Mouse (Mus musculus): ENCODE results near the gene Dock3.

DNA sequence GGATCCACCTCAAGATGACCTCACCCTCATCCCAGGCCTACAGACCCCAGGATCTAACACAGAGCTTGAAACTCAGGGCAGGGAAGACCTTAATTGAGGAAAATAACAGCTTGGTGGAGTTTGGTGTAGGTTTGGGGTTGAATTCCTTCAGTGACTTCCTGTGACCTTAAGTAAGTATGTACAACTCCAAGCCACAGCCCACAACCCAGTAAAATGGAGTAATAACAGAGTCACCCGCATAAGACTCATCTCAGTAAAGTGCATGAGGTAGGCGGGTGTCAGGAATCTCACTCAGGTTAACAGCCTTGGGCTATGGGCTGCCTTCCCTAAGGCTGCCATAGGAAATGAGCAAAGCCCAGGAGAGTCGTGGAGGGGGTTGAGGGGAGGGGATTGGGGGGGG lies 33.0 kb upstream of the Dock3 start:
- TF ChIP-seq POLR2A (IDR thresholded peaks at IDR 0.05; ENCODE audit: insufficient read depth, low read depth, low read length) = no peak
- no peak for TF ChIP-seq CTCF (IDR thresholded peaks at IDR 0.05; ENCODE audit: insufficient read depth, low read depth, low read length)
